Comparison of ENCODE assay signal across 8 mouse cellular contexts in the genomic region with DNA sequence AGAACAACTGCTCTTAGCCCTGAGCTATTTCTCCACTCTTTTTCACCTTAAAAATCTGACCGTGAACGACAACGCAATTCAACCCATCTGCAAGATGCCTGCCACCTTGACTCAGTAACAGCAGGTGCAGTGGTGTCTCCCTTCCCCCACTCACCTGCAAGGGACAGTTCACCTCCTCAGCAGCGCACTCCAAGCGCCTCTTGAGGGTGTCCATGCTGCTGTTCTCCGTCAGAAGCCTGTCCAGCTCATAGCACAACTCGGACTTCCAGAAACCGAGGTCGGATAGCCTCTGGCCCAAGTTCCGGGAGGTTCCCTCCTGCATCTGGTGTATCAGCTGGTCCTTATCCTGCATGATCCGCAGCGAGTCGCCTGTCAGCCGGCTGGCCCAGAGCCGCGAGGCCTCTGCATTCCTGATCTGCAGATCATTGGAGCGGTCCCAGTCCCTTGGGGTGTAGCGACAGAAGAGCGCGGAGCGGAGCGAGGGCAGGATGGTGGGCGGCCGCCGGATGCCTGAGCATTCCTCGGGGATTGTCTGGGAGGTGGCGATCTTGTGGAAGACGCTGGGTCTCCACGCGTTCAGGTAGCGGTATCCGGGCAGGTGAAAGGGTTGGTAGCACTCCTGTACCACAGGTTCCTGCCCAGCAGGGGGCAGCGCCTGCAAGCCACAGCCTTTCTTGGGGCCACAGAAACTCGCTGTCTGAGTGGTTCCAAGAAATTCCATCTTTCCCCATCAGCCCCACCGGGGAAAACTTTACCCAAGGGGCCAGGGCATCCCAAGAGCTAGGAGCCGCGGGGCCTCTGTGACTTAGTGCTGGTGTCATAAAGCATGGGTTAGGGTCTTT. TPM values are rescaled to one million over a fixed set of nuclear protein-coding genes. Genes with fewer than 3 reads are reported as not detected.
DNase-seq lines count a peak whose midpoint lies in the region; ATAC-seq and TF ChIP-seq lines count a peak whose summit lies in the region.

Gene Tekt5 (minus strand): TSS at position 792 of the 842 bp plus-strand sequence.

- DNase-seq in heart, adult 18-20 months = peak; percentile 40 to 49
- no peak for DNase-seq in heart, adult 8-10 months (ENCODE audit: low spot score)
- peak; percentile 59 for DNase-seq in brain, embryonic 14.5 days (ENCODE audit: low read depth)
- no peak for DNase-seq in liver, embryonic 13.5 days
- DNase-seq in neural tube, embryonic 11.5 days (ENCODE audit: low spot score) = peak; percentile 23
- DNase-seq in thymus, postnatal 4 days = peak; percentile 74

- 6% methylated on average over 37 of the region's 37 CpGs for WGBS in forebrain, embryonic 15.5 days
- WGBS in intestine, embryonic 15.5 days = 8% methylated on average over 37 of the region's 37 CpGs
- WGBS in liver, embryonic 13.5 days (ENCODE audit: insufficient replicate concordance) = 14% methylated on average over 37 of the region's 37 CpGs
- WGBS in neural tube, embryonic 11.5 days = 7% methylated on average over 37 of the region's 37 CpGs

- no peaks in the 10 kb centered on the region for H3K36me3 ChIP-seq in forebrain, embryonic 15.5 days
- no peaks in the 10 kb centered on the region for H3K36me3 ChIP-seq in intestine, embryonic 15.5 days
- no peaks in the 10 kb centered on the region for H3K36me3 ChIP-seq in liver, embryonic 13.5 days
- H3K36me3 ChIP-seq in neural tube, embryonic 11.5 days (ENCODE audit: control insufficient read depth, insufficient read depth, low read length) = no peaks in the 10 kb centered on the region

- H3K4me3 ChIP-seq in forebrain, embryonic 15.5 days = peak within 1 kb of the TSS; percentile 28
- H3K4me3 ChIP-seq in intestine, embryonic 15.5 days (replicated peaks) = peak within 1 kb of the TSS; percentile 26
- no peak within 1 kb of the TSS for H3K4me3 ChIP-seq in liver, embryonic 13.5 days (replicated peaks)
- peak within 1 kb of the TSS; percentile 18; the same call in 1 of the 2 replicates for H3K4me3 ChIP-seq in neural tube, embryonic 11.5 days (ENCODE audit: low read depth, low read length)

- H3K27ac ChIP-seq in forebrain, embryonic 15.5 days (replicated peaks) = no peak within 1 kb of the TSS
- H3K27ac ChIP-seq in intestine, embryonic 15.5 days = no peak within 1 kb of the TSS
- no peak within 1 kb of the TSS for H3K27ac ChIP-seq in liver, embryonic 13.5 days
- H3K27ac ChIP-seq in neural tube, embryonic 11.5 days (ENCODE audit: low read depth, low read length) = no peak within 1 kb of the TSS

- H3K9me3 ChIP-seq in forebrain, embryonic 15.5 days = no peaks in the 10 kb centered on the region
- H3K9me3 ChIP-seq in intestine, embryonic 15.5 days = no peaks in the 10 kb centered on the region
- no peaks in the 10 kb centered on the region for H3K9me3 ChIP-seq in liver, embryonic 13.5 days (replicated peaks)
- H3K9me3 ChIP-seq in neural tube, embryonic 11.5 days (ENCODE audit: control insufficient read depth, low read length) = no peaks in the 10 kb centered on the region

- peaks cover 5% of the 10 kb centered on the region; the same call in 1 of the 2 replicates for H3K27me3 ChIP-seq in forebrain, embryonic 15.5 days
- peaks cover 4% of the 10 kb centered on the region; the same call in 1 of the 2 replicates for H3K27me3 ChIP-seq in intestine, embryonic 15.5 days (replicated peaks)
- H3K27me3 ChIP-seq in liver, embryonic 13.5 days = peaks cover 16% of the 10 kb centered on the region
- peaks cover 3% of the 10 kb centered on the region; the same call in 1 of the 2 replicates for H3K27me3 ChIP-seq in neural tube, embryonic 11.5 days (ENCODE audit: control insufficient read depth, insufficient read depth, low read length)

- no peak for TF ChIP-seq POLR2A in brain, embryonic 14.5 days (IDR thresholded peaks at IDR 0.05; ENCODE audit: borderline replicate concordance, extremely low read depth, insufficient read depth, insufficient read length, poor library complexity, severe bottlenecking)

- peak; percentile 57; the same call in 1 of the 2 replicates for ATAC-seq in forebrain, embryonic 15.5 days (replicated peaks)
- peak; percentile 73 for ATAC-seq in intestine, embryonic 15.5 days
- ATAC-seq in liver, embryonic 13.5 days (ENCODE audit: low read depth) = peak; percentile 36; the same call in 1 of the 2 replicates
- no peak for ATAC-seq in neural tube, embryonic 11.5 days (ENCODE audit: insufficient read depth, low FRiP score, low TSS enrichment)

- H3K9ac ChIP-seq in forebrain, embryonic 15.5 days (replicated peaks) = no peak within 1 kb of the TSS; the same call in 1 of the 2 replicates
- peak within 1 kb of the TSS; percentile 24; the same call in 1 of the 2 replicates for H3K9ac ChIP-seq in intestine, embryonic 15.5 days
- no peak within 1 kb of the TSS for H3K9ac ChIP-seq in liver, embryonic 13.5 days
- peak within 1 kb of the TSS; percentile 28; the same call in 1 of the 2 replicates for H3K9ac ChIP-seq in neural tube, embryonic 11.5 days (ENCODE audit: low read length)

- H3K4me2 ChIP-seq in forebrain, embryonic 15.5 days (replicated peaks) = peak within 1 kb of the TSS; percentile 42
- H3K4me2 ChIP-seq in intestine, embryonic 15.5 days (replicated peaks) = peak within 1 kb of the TSS; percentile 78
- peak within 1 kb of the TSS; percentile 46 for H3K4me2 ChIP-seq in liver, embryonic 13.5 days
- H3K4me2 ChIP-seq in neural tube, embryonic 11.5 days (ENCODE audit: low read depth) = peak within 1 kb of the TSS; percentile 40

- peak; percentile 61 for TF ChIP-seq CTCF in brain, embryonic 14.5 days (IDR thresholded peaks at IDR 0.05; ENCODE audit: borderline replicate concordance, extremely low read depth, insufficient read depth, insufficient read length)

- H3K4me1 ChIP-seq in forebrain, embryonic 15.5 days = peaks cover 6% of the 10 kb centered on the region
- peaks cover 5% of the 10 kb centered on the region; the same call in 1 of the 2 replicates for H3K4me1 ChIP-seq in intestine, embryonic 15.5 days (replicated peaks)
- H3K4me1 ChIP-seq in liver, embryonic 13.5 days (replicated peaks) = 0 out of 2 replicates have a peak, but pooled peaks cover 4% of the 10 kb centered on the region
- no peaks in the 10 kb centered on the region for H3K4me1 ChIP-seq in neural tube, embryonic 11.5 days (ENCODE audit: control insufficient read depth, insufficient read depth, low read length)

RNA-seq across cellular contexts. Expression of gene Tekt5, which starts in this region (rescaled TPM):
- not detected for total RNA-seq in heart, adult 18-20 months (2021)
- total RNA-seq in heart, adult 8-10 months (2022) = under 1 TPM in 1 of 4 experiments, not detected in 3; 0.22 TPM
- 3.8 and 6.5 TPM in 2 replicates for polyA plus RNA-seq in brain, embryonic 14.5 days (2012; rRNA removed)
- 2.4 and 3.0 TPM in 2 replicates for polyA plus RNA-seq in forebrain, embryonic 15.5 days (2015; fragmentation: Nextera tagmentation; extraction: Ambion mirVana)
- 0.15 and 0.25 TPM in 2 replicates for polyA plus RNA-seq in intestine, embryonic 15.5 days (2015; fragmentation: Nextera tagmentation; extraction: Ambion mirVana)
- 0.08 and 0.15 TPM in 2 replicates for polyA plus RNA-seq in liver, embryonic 13.5 days (2015; fragmentation: Nextera tagmentation; extraction: Ambion mirVana)
- polyA plus RNA-seq in neural tube, embryonic 11.5 days (2014; fragmentation: Nextera tagmentation; extraction: Ambion mirVana) = 0.17 TPM in 1 of 2 replicates, not detected in the other

Comparison
In these comparisons a context has a peak if more than half of its experiments do, and no peak if none do; other contexts are left out.
1. Peak in DNase-seq in heart, adult 18-20 months; RNA of the gene not detected or under 1 TPM.
2. Peak in ATAC-seq, H3K4me3 ChIP-seq, H3K9ac ChIP-seq and H3K4me2 ChIP-seq in intestine, embryonic 15.5 days; RNA of the gene not detected or under 1 TPM.
3. Peak in ATAC-seq and H3K4me2 ChIP-seq in liver, embryonic 13.5 days; RNA of the gene not detected or under 1 TPM.
4. Peak in DNase-seq, H3K4me3 ChIP-seq, H3K9ac ChIP-seq and H3K4me2 ChIP-seq in neural tube, embryonic 11.5 days; RNA of the gene not detected or under 1 TPM.
5. DNase-seq: peak in brain, embryonic 14.5 days (single experiment) and thymus, postnatal 4 days (single experiment); none in heart, adult 8-10 months (single experiment) and liver, embryonic 13.5 days (single experiment).
6. Peak in every context shown above with its lines, with median percentiles within 50 percentile points of each other: H3K4me2 ChIP-seq.